ENCODE assay signal across 10 mouse cellular contexts in genomic region chr3:87973593-87974380, GRCm38 (mm10). TPM values are rescaled to one million over a fixed set of nuclear protein-coding genes. Genes with fewer than 3 reads are reported as not detected.
A peak's percentile ranks its signal among the peaks of the same experiment; 100 is the strongest.
DNase-seq lines count a peak whose midpoint lies in the region; ATAC-seq and TF ChIP-seq lines count a peak whose summit lies in the region.
"Had no signal": no experiment of that assay in that cellular context is flagged by ENCODE, and none has a peak within 500 bp of the region (broad histone marks: within the 10 kb centered on the region; RNA-seq: fewer than 3 reads in every experiment).

No protein-coding gene starts in this region.

- peak overlapping the region; percentile 89 for H3K4me2 ChIP-seq in heart, embryonic 14.5 days (ENCODE audit: low read length)
- peak overlapping the region; percentile 96 for H3K4me2 ChIP-seq in embryonic facial prominence, embryonic 13.5 days
- peak overlapping the region; percentile 79 for H3K4me2 ChIP-seq in hindbrain, embryonic 16.5 days (ENCODE audit: low read length)
- H3K4me2 ChIP-seq in midbrain, postnatal 0 days (ENCODE audit: low read depth, low read length, poor library complexity, severe bottlenecking), result peak overlapping the region; percentile 92

- peak overlapping the region; percentile 76 for H3K9ac ChIP-seq in heart, embryonic 14.5 days (ENCODE audit: low read length)
- peak overlapping the region; percentile 45; the same call in 1 of the 2 replicates for H3K9ac ChIP-seq in embryonic facial prominence, embryonic 13.5 days
- H3K9ac ChIP-seq in hindbrain, embryonic 16.5 days (ENCODE audit: low read depth, low read length), result peak overlapping the region; percentile 41
- no peak overlapping the region for H3K9ac ChIP-seq in midbrain, postnatal 0 days (replicated peaks; ENCODE audit: low read length, poor library complexity, severe bottlenecking)

- TF ChIP-seq CTCF in midbrain, postnatal 0 days (IDR thresholded peaks at IDR 0.05), result no peak

- intact Hi-C loops in heart, postnatal 14 days (cut with DNase I), result no loop called here

- peaks cover 35% of the 10 kb centered on the region for H3K36me3 ChIP-seq in heart, embryonic 14.5 days (ENCODE audit: control insufficient read depth, insufficient read depth, low read length)
- H3K36me3 ChIP-seq in embryonic facial prominence, embryonic 13.5 days, result no peaks in the 10 kb centered on the region
- H3K36me3 ChIP-seq in hindbrain, embryonic 16.5 days (ENCODE audit: control insufficient read depth, insufficient read depth, low read length), result no peaks in the 10 kb centered on the region
- peaks cover 4% of the 10 kb centered on the region; the same call in 1 of the 2 replicates for H3K36me3 ChIP-seq in midbrain, postnatal 0 days (ENCODE audit: insufficient read depth, low read length)

- peak overlapping the region; percentile 11 to 57 for H3K4me3 ChIP-seq in heart, embryonic 14.5 days (ENCODE audit: control insufficient read depth in 1 of 2, insufficient read depth in 1 of 2, low read depth in 1 of 2, low read length in 2 of 2)
- H3K4me3 ChIP-seq in embryonic facial prominence, embryonic 13.5 days, result peak overlapping the region; percentile 51; the same call in 1 of the 2 replicates
- peak overlapping the region; percentile 50 for H3K4me3 ChIP-seq in hindbrain, embryonic 16.5 days (ENCODE audit: low read length)
- H3K4me3 ChIP-seq in midbrain, postnatal 0 days (ENCODE audit: low read depth, low read length), result peak overlapping the region; percentile 48; the same call in 1 of the 2 replicates

- 45% methylated on average over 14 of the region's 14 CpGs for WGBS in heart, embryonic 14.5 days
- WGBS in embryonic facial prominence, embryonic 13.5 days, result 33% methylated on average over 14 of the region's 14 CpGs
- WGBS in hindbrain, embryonic 16.5 days, result 12% methylated on average over 14 of the region's 14 CpGs
- 24% methylated on average over 14 of the region's 14 CpGs for WGBS in midbrain, postnatal 0 days

- peak overlapping the region in 1 of 2 experiments; percentile 4; a peak in 1 of 4 replicates for H3K27ac ChIP-seq in heart, embryonic 14.5 days (replicated peaks in 1 of 2; ENCODE audit: control insufficient read depth in 1 of 2, insufficient read depth in 1 of 2, low read depth in 2 of 2, low read length in 2 of 2)
- 0 out of 2 replicates have a peak overlapping the region, but pooled peaks have one; percentile 18 for H3K27ac ChIP-seq in embryonic facial prominence, embryonic 13.5 days
- peak overlapping the region; percentile 79 for H3K27ac ChIP-seq in hindbrain, embryonic 16.5 days (ENCODE audit: low read depth, low read length)
- H3K27ac ChIP-seq in midbrain, postnatal 0 days (ENCODE audit: low read depth, low read length), result peak overlapping the region; percentile 32; the same call in 1 of the 2 replicates

- peaks cover 25 to 44% of the 10 kb centered on the region in 2 experiments for H3K4me1 ChIP-seq in heart, embryonic 14.5 days (ENCODE audit: control insufficient read depth in 2 of 2, insufficient read depth in 2 of 2, low read length in 2 of 2)
- H3K4me1 ChIP-seq in embryonic facial prominence, embryonic 13.5 days, result peaks cover 46% of the 10 kb centered on the region
- peaks cover 26% of the 10 kb centered on the region for H3K4me1 ChIP-seq in hindbrain, embryonic 16.5 days (ENCODE audit: control insufficient read depth, insufficient read depth, low read depth, low read length)
- 0 out of 2 replicates have a peak, but pooled peaks cover 3% of the 10 kb centered on the region for H3K4me1 ChIP-seq in midbrain, postnatal 0 days (ENCODE audit: insufficient read depth, low read length)

- 0 out of 2 replicates have a peak, but pooled peaks cover 6% of the 10 kb centered on the region for H3K27me3 ChIP-seq in heart, embryonic 14.5 days (ENCODE audit: control insufficient read depth, insufficient read depth, low read length)
- H3K27me3 ChIP-seq in embryonic facial prominence, embryonic 13.5 days, result peaks cover 36% of the 10 kb centered on the region
- H3K27me3 ChIP-seq in hindbrain, embryonic 16.5 days (replicated peaks; ENCODE audit: control insufficient read depth, insufficient read depth, low read length), result no peaks in the 10 kb centered on the region; the same call in 1 of the 2 replicates
- H3K27me3 ChIP-seq in midbrain, postnatal 0 days (ENCODE audit: insufficient read depth, low read length), result 0 out of 2 replicates have a peak, but pooled peaks cover 11% of the 10 kb centered on the region

- ATAC-seq in heart, embryonic 14.5 days (ENCODE audit: insufficient number of reproducible peaks, insufficient read depth, low FRiP score, low read depth), result no peak
- ATAC-seq in embryonic facial prominence, embryonic 13.5 days (ENCODE audit: insufficient number of reproducible peaks, insufficient read depth, low FRiP score, low TSS enrichment, low read depth), result no peak
- 0 out of 2 replicates have a peak, but pooled peaks have one; percentile 6 for ATAC-seq in hindbrain, embryonic 16.5 days
- no peak for ATAC-seq in midbrain, postnatal 0 days (ENCODE audit: low FRiP score)
- no peak for ATAC-seq in inflammation-experienced regulatory T-cells, adult 6 months
- no peak for ATAC-seq in granulocyte monocyte progenitor cell, adult 5-6 weeks (replicated peaks; ENCODE audit: poor library complexity, severe bottlenecking)
- ATAC-seq: CD4-positive, CD25-positive, alpha-beta regulatory T cell, adult 4 months had no signal

- no peak for DNase-seq in heart, postnatal 14 days
- no peak for DNase-seq in midbrain, postnatal 0 days (ENCODE audit: low spot score)
- DNase-seq in embryo, embryonic 10.5 days (ENCODE audit: low spot score), result no peak

- no peaks in the 10 kb centered on the region for H3K9me3 ChIP-seq in heart, embryonic 14.5 days (ENCODE audit: control insufficient read depth, low read length)
- no peaks in the 10 kb centered on the region for H3K9me3 ChIP-seq in embryonic facial prominence, embryonic 13.5 days
- H3K9me3 ChIP-seq in hindbrain, embryonic 16.5 days (ENCODE audit: control insufficient read depth, low read length), result no peaks in the 10 kb centered on the region
- H3K9me3 ChIP-seq in midbrain, postnatal 0 days (ENCODE audit: low read length), result no peaks in the 10 kb centered on the region

RNA-seq across cellular contexts. Expression of gene Nes, which starts 2.9 kb away (rescaled TPM):
- 9.8 and 10.7 TPM in 2 replicates for polyA plus RNA-seq in heart, embryonic 14.5 days (2014; fragmentation: Nextera tagmentation; extraction: Ambion mirVana)
- 10 to 100 TPM; 32.5 to 39.0 TPM for total RNA-seq in heart, postnatal 14 days (2021)
- 13.8 and 17.7 TPM in 2 replicates for polyA plus RNA-seq in embryonic facial prominence, embryonic 13.5 days (2015; fragmentation: Nextera tagmentation; extraction: Ambion mirVana)
- polyA plus RNA-seq in hindbrain, embryonic 16.5 days (2015; fragmentation: Nextera tagmentation; extraction: Ambion mirVana), result 15.6 and 20.2 TPM in 2 replicates
- total RNA-seq in midbrain, postnatal 0 days (2014; rRNA removed), result 22.4 and 37.1 TPM in 2 replicates
- 8.2 and 8.8 TPM in 2 replicates for polyA plus RNA-seq in midbrain, postnatal 0 days (2015; fragmentation: Nextera tagmentation; extraction: Ambion mirVana)
- polyA plus RNA-seq in inflammation-experienced regulatory T-cells, adult 6 months (2017; shearing (Covaris generic)), result not detected
- total RNA-seq in granulocyte monocyte progenitor cell, adult 5-6 weeks (2014; fragmentation: Nextera tagmentation), result not detected in 2 replicates
- total RNA-seq in granulocyte monocyte progenitor cell, adult 5-6 weeks (2017), result 0.05 TPM in 1 of 2 replicates, not detected in the other
- polyA plus RNA-seq: CD4-positive, CD25-positive, alpha-beta regulatory T cell, adult 4 months had no signal

RNA-seq across cellular contexts. Expression of gene Crabp2, which starts 25.3 kb away (rescaled TPM):
- 1.6 and 2.4 TPM in 2 replicates for polyA plus RNA-seq in heart, embryonic 14.5 days (2014; fragmentation: Nextera tagmentation; extraction: Ambion mirVana)
- under 1 TPM; 0.31 to 0.56 TPM for total RNA-seq in heart, postnatal 14 days (2021)
- 345 and 370 TPM in 2 replicates for polyA plus RNA-seq in embryonic facial prominence, embryonic 13.5 days (2015; fragmentation: Nextera tagmentation; extraction: Ambion mirVana)
- polyA plus RNA-seq in hindbrain, embryonic 16.5 days (2015; fragmentation: Nextera tagmentation; extraction: Ambion mirVana), result 49.1 and 52.4 TPM in 2 replicates
- total RNA-seq in midbrain, postnatal 0 days (2014; rRNA removed), result 19.2 and 27.1 TPM in 2 replicates
- polyA plus RNA-seq in midbrain, postnatal 0 days (2015; fragmentation: Nextera tagmentation; extraction: Ambion mirVana), result 49.0 and 50.8 TPM in 2 replicates
- polyA plus RNA-seq in inflammation-experienced regulatory T-cells, adult 6 months (2017; shearing (Covaris generic)), result not detected
- total RNA-seq in granulocyte monocyte progenitor cell, adult 5-6 weeks (2014; fragmentation: Nextera tagmentation), result not detected in 2 replicates
- not detected in 2 replicates for total RNA-seq in granulocyte monocyte progenitor cell, adult 5-6 weeks (2017)
- polyA plus RNA-seq: adrenal gland, adult 2 months; CD4-positive, CD25-positive, alpha-beta regulatory T cell, adult 4 months had no signal

RNA-seq across cellular contexts. Expression of gene Bcan, which starts 26.2 kb away (rescaled TPM):
- 0.31 TPM in 1 of 2 replicates, not detected in the other for polyA plus RNA-seq in heart, embryonic 14.5 days (2014; fragmentation: Nextera tagmentation; extraction: Ambion mirVana)
- total RNA-seq in heart, postnatal 14 days (2021), result under 1 TPM; 0.15 to 0.29 TPM
- polyA plus RNA-seq in embryonic facial prominence, embryonic 13.5 days (2015; fragmentation: Nextera tagmentation; extraction: Ambion mirVana), result 0.39 and 0.53 TPM in 2 replicates
- polyA plus RNA-seq in hindbrain, embryonic 16.5 days (2015; fragmentation: Nextera tagmentation; extraction: Ambion mirVana), result 150 and 186 TPM in 2 replicates
- total RNA-seq in midbrain, postnatal 0 days (2014; rRNA removed), result 248 and 284 TPM in 2 replicates
- 180 and 212 TPM in 2 replicates for polyA plus RNA-seq in midbrain, postnatal 0 days (2015; fragmentation: Nextera tagmentation; extraction: Ambion mirVana)
- polyA plus RNA-seq in inflammation-experienced regulatory T-cells, adult 6 months (2017; shearing (Covaris generic)), result not detected
- not detected in 2 replicates for total RNA-seq in granulocyte monocyte progenitor cell, adult 5-6 weeks (2014; fragmentation: Nextera tagmentation)
- not detected in 2 replicates for total RNA-seq in granulocyte monocyte progenitor cell, adult 5-6 weeks (2017)
- polyA plus RNA-seq: CD4-positive, CD25-positive, alpha-beta regulatory T cell, adult 4 months had no signal

RNA-seq across cellular contexts. Expression of gene Rrnad1, which starts 43.3 kb away (rescaled TPM):
- 10.9 and 14.4 TPM in 2 replicates for polyA plus RNA-seq in heart, embryonic 14.5 days (2014; fragmentation: Nextera tagmentation; extraction: Ambion mirVana)
- 1 to 10 TPM; 6.9 to 8.5 TPM for total RNA-seq in heart, postnatal 14 days (2021)
- 21.1 and 25.2 TPM in 2 replicates for polyA plus RNA-seq in embryonic facial prominence, embryonic 13.5 days (2015; fragmentation: Nextera tagmentation; extraction: Ambion mirVana)
- 20.5 and 24.8 TPM in 2 replicates for polyA plus RNA-seq in hindbrain, embryonic 16.5 days (2015; fragmentation: Nextera tagmentation; extraction: Ambion mirVana)
- 27.8 and 28.2 TPM in 2 replicates for total RNA-seq in midbrain, postnatal 0 days (2014; rRNA removed)
- 17.6 and 19.1 TPM in 2 replicates for polyA plus RNA-seq in midbrain, postnatal 0 days (2015; fragmentation: Nextera tagmentation; extraction: Ambion mirVana)
- 10 to 100 TPM; 19.5 to 30.1 (median 28.6) TPM for polyA plus RNA-seq in inflammation-experienced regulatory T-cells, adult 6 months (2017; shearing (Covaris generic))
- 20.7 and 30.7 TPM in 2 replicates for total RNA-seq in granulocyte monocyte progenitor cell, adult 5-6 weeks (2014; fragmentation: Nextera tagmentation)
- 13.6 and 13.8 TPM in 2 replicates for total RNA-seq in granulocyte monocyte progenitor cell, adult 5-6 weeks (2017)

RNA-seq across cellular contexts. Expression of gene Isg20l2, which starts 43.7 kb away (rescaled TPM):
- polyA plus RNA-seq in heart, embryonic 14.5 days (2014; fragmentation: Nextera tagmentation; extraction: Ambion mirVana), result 18.5 and 19.3 TPM in 2 replicates
- 10 to 100 TPM; 15.7 TPM for total RNA-seq in heart, postnatal 14 days (2021)
- polyA plus RNA-seq in embryonic facial prominence, embryonic 13.5 days (2015; fragmentation: Nextera tagmentation; extraction: Ambion mirVana), result 69.0 and 74.3 TPM in 2 replicates
- 22.7 and 28.9 TPM in 2 replicates for polyA plus RNA-seq in hindbrain, embryonic 16.5 days (2015; fragmentation: Nextera tagmentation; extraction: Ambion mirVana)
- 20.5 and 21.0 TPM in 2 replicates for total RNA-seq in midbrain, postnatal 0 days (2014; rRNA removed)
- polyA plus RNA-seq in midbrain, postnatal 0 days (2015; fragmentation: Nextera tagmentation; extraction: Ambion mirVana), result 13.6 and 14.7 TPM in 2 replicates
- polyA plus RNA-seq in inflammation-experienced regulatory T-cells, adult 6 months (2017; shearing (Covaris generic)), result 10 to 100 TPM; 14.2 to 17.9 (median 16.4) TPM
- 49.5 and 63.1 TPM in 2 replicates for total RNA-seq in granulocyte monocyte progenitor cell, adult 5-6 weeks (2014; fragmentation: Nextera tagmentation)
- total RNA-seq in granulocyte monocyte progenitor cell, adult 5-6 weeks (2017), result 45.7 and 51.4 TPM in 2 replicates

Comparison
In these comparisons a context has a peak if more than half of its experiments do, and no peak if none do; other contexts are left out.
1. RNA of gene Crabp2, which starts 25.3 kb away (polyA plus RNA-seq): 345 to 370 TPM in embryonic facial prominence, embryonic 13.5 days, 49.1 to 52.4 TPM in hindbrain, embryonic 16.5 days and 49.0 to 50.8 TPM in midbrain, postnatal 0 days; 1.6 to 2.4 TPM in heart, embryonic 14.5 days and not detected in inflammation-experienced regulatory T-cells, adult 6 months; every median in the first group is over 10 times any median in the second.
2. RNA of gene Bcan, which starts 26.2 kb away (polyA plus RNA-seq): 150 to 186 TPM in hindbrain, embryonic 16.5 days and 180 to 212 TPM in midbrain, postnatal 0 days; 0.39 to 0.53 TPM in embryonic facial prominence, embryonic 13.5 days, 0.31 TPM in heart, embryonic 14.5 days and not detected in inflammation-experienced regulatory T-cells, adult 6 months; every median in the first group is over 10 times any median in the second.
3. Peak in every context shown above with its lines, with median percentiles within 50 percentile points of each other: H3K4me2 ChIP-seq and H3K4me3 ChIP-seq.